Mouse (Mus musculus): ENCODE data around the gene Dmgdh.

The Dmgdh gene

DNA sequence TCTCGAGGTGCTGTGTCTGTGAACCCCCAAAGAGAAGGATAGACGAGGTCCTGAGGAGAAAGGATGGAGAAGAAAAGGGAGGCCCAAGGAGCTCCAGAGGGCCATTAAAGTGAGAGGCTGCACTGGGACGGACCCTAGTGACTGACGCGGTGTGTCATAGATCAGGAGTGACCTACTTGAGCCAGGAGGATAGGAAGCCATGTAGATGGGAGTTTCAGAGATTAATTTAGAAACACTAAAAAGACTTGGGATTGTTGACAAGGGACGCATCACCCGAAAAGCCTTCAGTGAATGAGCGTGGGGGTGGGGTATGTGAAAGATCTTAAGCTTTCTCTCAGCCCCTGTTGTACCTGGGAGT lies 98.0 kb downstream of the Dmgdh start:
- peak in 1 of 2 experiments; percentile 19 for DNase-seq (ENCODE audit: low spot score in 2 of 2)

DNA sequence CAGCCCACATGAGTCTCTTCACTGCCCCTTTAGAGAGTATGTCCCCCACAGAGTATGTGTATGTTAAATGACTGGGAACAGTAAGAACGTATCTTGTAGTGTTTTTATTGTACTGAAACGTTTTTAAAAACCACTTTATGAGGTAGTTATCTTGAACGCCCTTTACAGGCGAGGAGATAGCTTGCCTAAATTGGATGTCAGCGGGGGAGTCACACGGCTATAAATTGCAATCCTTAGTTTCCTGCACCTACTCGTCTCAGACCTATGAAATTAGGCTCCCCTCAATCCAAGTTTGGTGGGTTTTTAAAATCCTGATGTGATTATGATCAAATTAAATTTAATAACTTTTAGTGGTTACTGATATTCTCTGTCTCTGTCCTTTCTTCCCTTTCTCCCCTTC lies 98.6 kb downstream of the Dmgdh start:
- no peak for DNase-seq (ENCODE audit: low spot score in 2 of 2)

DNA sequence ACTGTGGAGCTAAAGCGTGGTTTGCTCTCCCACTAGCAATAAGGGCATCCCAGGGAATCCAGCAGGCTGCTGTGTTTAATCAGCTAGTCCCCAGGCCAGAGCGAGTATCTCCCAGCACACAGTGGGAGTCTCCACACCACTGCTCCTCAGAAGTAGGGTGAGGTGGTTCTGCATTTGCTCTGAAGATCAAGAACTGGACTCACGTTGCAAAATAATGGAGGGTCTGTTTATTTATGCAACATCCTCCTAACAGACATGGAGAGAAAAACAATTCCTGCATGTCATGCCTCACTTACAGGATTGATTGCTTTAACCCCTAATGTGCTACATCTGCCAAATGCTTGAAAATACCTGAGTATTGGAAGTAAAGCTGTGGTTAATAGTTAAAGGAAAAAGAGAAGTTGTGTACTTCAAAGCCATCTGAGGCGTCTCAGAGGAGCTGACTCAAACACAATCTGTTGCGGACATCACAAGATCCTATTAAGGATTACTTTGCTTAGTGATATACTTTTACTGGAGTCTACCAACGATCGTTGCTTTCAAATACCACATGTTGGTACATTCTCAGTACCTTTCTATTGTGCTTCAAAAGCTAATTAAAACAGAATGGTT lies 99.6 kb downstream of the Dmgdh start:
- no peak for DNase-seq (ENCODE audit: low spot score in 2 of 2)

DNA sequence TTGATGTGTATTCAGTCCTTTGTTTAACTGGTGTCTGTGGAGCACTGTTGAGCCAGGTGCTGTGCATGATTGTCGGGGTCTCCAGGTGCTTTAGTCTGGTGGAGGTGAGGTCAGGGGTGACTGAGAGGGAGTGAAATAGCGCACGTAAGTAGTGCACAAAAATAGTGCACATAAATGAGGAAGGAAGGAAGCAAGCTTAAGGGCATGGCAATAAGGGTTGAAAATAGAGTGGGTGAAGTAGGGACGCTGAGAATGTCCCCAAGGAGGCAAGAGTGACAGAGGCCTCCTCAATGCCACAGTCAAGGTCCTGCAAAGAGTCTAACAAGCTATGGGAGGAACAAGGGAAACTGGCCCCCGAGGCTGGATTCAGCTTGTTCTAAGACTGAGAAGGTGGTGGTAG lies 108.6 kb downstream of the Dmgdh start:
- DNase-seq (ENCODE audit: low spot score in 2 of 2): no peak

DNA sequence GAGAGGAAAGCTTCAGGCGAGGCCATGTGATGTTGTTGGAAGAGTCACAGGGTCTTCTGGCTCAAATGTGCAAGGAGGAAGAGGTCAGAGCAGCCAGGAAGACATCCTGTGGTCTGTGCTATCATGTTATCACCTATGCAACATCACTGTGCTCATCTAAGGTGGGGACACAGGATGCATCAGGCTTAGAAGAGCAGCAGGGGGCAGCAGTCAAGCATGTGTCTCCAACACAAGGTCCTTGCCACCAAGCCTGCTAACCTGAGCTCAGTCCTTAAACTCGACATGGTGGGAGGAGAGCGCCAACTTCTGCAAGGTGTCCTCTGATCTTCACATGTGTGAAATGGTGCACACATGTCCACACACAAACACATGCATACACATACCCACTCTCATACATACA lies 111.1 kb downstream of the Dmgdh start:
- DNase-seq (ENCODE audit: low spot score in 2 of 2): no peak

DNA sequence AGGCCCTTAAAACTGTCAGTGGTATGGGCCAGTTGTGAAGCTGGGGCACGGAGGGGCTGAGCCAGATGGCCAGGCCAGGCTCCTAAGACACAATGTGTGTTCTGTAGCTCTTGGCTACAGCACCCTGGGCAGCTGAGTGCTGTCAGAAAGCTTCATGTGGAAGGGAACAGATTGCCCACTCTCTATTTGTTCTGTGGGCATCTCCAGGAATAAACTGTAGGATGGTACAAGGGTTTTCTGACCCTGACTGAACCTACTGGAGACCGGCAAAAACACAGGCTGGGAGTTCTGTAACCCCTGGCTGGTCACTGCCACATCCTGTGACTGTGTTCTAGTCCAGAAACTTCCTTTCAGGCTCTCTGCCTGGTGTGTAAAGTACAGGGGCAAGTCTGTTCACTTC lies 111.8 kb downstream of the Dmgdh start:
- no peak for DNase-seq (ENCODE audit: low spot score in 2 of 2)

DNA sequence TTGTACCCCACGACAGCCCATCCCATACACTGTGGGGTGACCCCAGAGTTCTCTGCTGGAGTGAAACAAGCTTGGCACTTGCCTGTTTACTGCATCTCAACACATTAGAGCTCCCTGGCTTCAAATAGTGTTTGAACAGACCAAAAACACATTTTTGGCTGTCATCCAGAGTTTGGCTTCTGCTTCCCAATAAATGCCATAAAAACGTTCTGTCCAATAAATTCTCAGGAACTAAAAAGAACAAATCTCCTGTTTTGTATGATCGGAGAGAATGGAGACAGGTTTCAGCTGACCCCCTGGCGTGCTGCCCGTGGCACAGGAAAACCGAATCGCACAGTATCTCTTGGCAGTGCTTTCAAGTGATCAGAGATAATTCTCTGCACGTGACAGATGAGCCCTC lies 113.4 kb downstream of the Dmgdh start:
- no peak for DNase-seq (ENCODE audit: low spot score in 2 of 2)

DNA sequence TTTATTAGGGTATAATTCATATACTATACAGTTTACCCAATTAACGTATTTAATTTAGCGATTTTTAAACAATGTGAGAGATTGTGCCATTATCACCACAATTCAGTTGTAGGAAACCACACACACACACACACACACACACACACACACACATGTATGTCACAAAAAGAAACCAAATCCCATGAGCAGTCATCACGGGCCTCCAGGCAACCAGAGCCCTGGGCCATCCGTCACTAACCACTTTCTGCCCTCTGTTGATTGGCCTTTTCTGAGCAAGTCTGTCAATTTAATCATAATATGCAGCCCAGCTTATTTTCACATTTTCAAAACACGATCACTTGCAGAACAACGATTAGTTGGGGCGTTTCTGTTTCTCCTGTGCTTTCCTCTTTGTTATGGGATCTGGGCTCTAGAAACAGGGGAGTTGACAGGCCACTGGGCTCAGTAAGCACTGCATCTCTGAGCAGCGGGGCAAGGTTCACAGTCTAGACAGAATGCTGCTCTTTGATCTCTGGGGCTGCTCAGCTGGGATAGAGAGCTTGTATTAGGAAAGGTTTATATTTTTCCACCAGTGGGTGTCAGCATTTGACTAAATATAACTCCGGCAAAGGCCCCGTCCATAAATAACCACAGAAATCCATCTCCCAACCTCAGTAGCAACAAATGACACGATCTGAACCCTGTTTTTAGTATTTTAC lies 118.9 kb downstream of the Dmgdh start:
- no peak for DNase-seq (ENCODE audit: low spot score in 2 of 2)

DNA sequence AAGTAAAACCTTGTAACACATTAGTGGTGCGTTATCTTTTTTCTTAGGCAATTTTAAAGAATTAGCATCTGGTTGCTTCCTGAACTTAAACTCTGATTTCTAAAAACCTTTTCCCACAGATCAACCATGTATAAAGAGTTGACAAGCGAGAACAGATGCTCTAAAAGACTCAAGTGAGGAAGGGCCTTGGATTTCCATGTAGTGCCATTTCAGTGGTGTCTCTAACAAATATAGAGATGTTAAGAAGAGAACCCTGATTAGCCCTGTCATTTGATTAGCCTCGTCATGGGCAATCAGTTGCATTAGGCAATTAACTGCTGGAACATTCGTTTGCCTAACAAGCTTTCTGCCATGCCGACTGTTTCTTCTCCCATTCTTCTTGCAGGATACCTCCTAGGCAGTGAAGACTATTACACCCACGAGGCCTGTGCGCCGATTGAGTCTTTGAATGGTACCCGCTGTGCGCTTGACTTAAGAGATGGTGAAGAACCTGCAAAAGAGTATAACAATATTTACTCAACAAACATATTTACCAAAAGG lies 119.5 kb downstream of the Dmgdh start:
- DNase-seq (ENCODE audit: low spot score in 2 of 2): no peak

DNA sequence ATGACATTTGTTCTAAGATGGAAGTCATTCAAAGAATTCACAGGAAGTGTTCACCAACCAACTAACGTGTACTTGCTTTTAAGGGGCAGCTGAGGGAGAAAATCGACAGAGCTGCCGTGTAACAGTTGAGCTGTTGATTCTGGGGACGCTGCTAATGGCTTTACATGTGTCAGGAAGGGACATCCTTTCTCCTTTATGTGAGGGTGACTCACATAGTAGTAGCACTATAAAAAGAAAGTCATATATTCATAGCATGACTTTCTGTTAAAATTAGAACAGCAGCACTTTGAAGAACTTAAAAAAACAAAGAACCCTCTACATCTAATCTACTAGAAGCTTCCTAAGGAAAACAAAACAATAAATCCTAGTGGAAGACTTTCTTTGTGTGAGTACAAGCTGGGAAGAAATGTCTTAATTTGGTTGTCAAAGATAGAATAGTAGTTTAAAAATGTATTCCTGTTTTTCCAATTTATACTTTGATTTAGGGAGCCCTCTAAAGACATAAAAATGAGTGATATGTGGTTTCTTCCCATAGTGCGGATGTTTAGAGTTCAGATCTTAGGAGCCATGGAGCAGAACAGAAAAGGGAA lies 122.9 kb downstream of the Dmgdh start:
- DNase-seq (ENCODE audit: low spot score in 2 of 2): no peak
